ENCODE assay signal across 8 mouse cellular contexts in genomic region chr11:71439871-71440270, GRCm38 (mm10).
DNase-seq lines count a peak whose midpoint lies in the region; ATAC-seq lines count a peak whose summit lies in the region.
"Had no signal": no experiment of that assay in that cellular context is flagged by ENCODE, and none has a peak within 500 bp of the region (broad histone marks: within the 10 kb centered on the region; RNA-seq: fewer than 3 reads in every experiment).

No protein-coding gene starts in this region.

- H3K4me2 ChIP-seq in limb, embryonic 11.5 days (ENCODE audit: low read depth, severe bottlenecking): peak overlapping the region; percentile 48

- no peaks in the 10 kb centered on the region for H3K36me3 ChIP-seq in hindbrain, embryonic 10.5 days
- no peaks in the 10 kb centered on the region for H3K36me3 ChIP-seq in limb, embryonic 11.5 days (ENCODE audit: control insufficient read depth, insufficient read depth, low read length)

- 3% methylated on average over 17 of the region's 17 CpGs for WGBS in hindbrain, embryonic 10.5 days
- under 1% methylated on average over 17 of the region's 17 CpGs for WGBS in limb, embryonic 11.5 days

- H3K27me3 ChIP-seq in hindbrain, embryonic 10.5 days (ENCODE audit: insufficient read depth, poor library complexity, severe bottlenecking): peaks cover 13% of the 10 kb centered on the region
- no peaks in the 10 kb centered on the region for H3K27me3 ChIP-seq in limb, embryonic 11.5 days (ENCODE audit: control insufficient read depth, insufficient read depth, low read length)

- H3K4me1 ChIP-seq in hindbrain, embryonic 10.5 days (replicated peaks): peaks cover 36% of the 10 kb centered on the region
- peaks cover 9% of the 10 kb centered on the region; the same call in 1 of the 2 replicates for H3K4me1 ChIP-seq in limb, embryonic 11.5 days (ENCODE audit: control insufficient read depth, insufficient read depth, low read length)

- peak; percentile 75 for DNase-seq in Muller cell, postnatal 12 days (ENCODE audit: inconsistent ontology term)
- peak; percentile 64 for DNase-seq in brain, embryonic 18.5 days (ENCODE audit: low read depth, low spot score)
- peak; percentile 30 for DNase-seq in hindbrain, embryonic 10.5 days (ENCODE audit: low spot score)
- DNase-seq in limb, embryonic 11.5 days (ENCODE audit: low spot score): peak; percentile 52
- peak; percentile 53 for DNase-seq in right cerebral cortex, postnatal 25 days

- no peak for ATAC-seq in limb, embryonic 11.5 days (ENCODE audit: insufficient number of reproducible peaks, low FRiP score, low TSS enrichment, low read depth)
- no peak for ATAC-seq in monocyte, adult 5-6 weeks (replicated peaks; ENCODE audit: insufficient number of reproducible peaks, low FRiP score, low TSS enrichment, poor library complexity, severe bottlenecking)
- no peak for ATAC-seq in megakaryocyte progenitor cell, adult 5-6 weeks (replicated peaks; ENCODE audit: poor library complexity)

- H3K9me3 ChIP-seq in hindbrain, embryonic 10.5 days: no peaks in the 10 kb centered on the region
- H3K9me3 ChIP-seq in limb, embryonic 11.5 days (ENCODE audit: control insufficient read depth, low read length): no peaks in the 10 kb centered on the region

- H3K27ac ChIP-seq in hindbrain, embryonic 10.5 days: peak overlapping the region; percentile 71
- H3K27ac ChIP-seq in limb, embryonic 11.5 days (replicated peaks; ENCODE audit: low read depth, low read length): no peak overlapping the region
- H3K27ac ChIP-seq: liver, embryonic 14.5 days had no signal

- H3K4me3 ChIP-seq in hindbrain, embryonic 10.5 days: peak overlapping the region; percentile 37
- H3K4me3 ChIP-seq in limb, embryonic 11.5 days (ENCODE audit: low read depth, low read length): 0 out of 2 replicates have a peak overlapping the region, but pooled peaks have one; percentile 12

- H3K9ac ChIP-seq in limb, embryonic 11.5 days (ENCODE audit: low read length): no peak overlapping the region; the same call in 1 of the 2 replicates
- H3K9ac ChIP-seq: liver, embryonic 14.5 days had no signal
